Mouse (Mus musculus) CH12.LX (cell line): ENCODE data around the gene Trim7. TPM values are rescaled to one million over a fixed set of nuclear protein-coding genes. Genes with fewer than 3 reads are reported as not detected.
A peak's percentile ranks its signal among the peaks of the same experiment; 100 is the strongest.

Source experiments
- DNase-seq: peaks from one replicate; pipeline ENCODE4 v3.0.0-alpha.2; 2013; ENCODE audit errors: extremely low read depth
- H3K27ac ChIP-seq: 2 replicates; pipeline ENCODE4 v1.5.1; 2012; ENCODE audit warnings: low read depth, mild to moderate bottlenecking, control low read depth, moderate library complexity; ENCODE audit not compliant: insufficient read depth
- H3K27me3 ChIP-seq: replicated peaks from 2 replicates; pipeline ENCODE3; 2012; ENCODE audit warnings: inconsistent platforms
- H3K36me3 ChIP-seq, 2 experiments: replicated peaks in 1 of 2; 2 replicates each; pipeline versions ENCODE3 to v1.6.1; 2012; ENCODE audit warnings: inconsistent platforms in 1 of 2, low read length in 1 of 2, mild to moderate bottlenecking in 1 of 2, mixed read lengths in 1 of 2, moderate library complexity in 1 of 2; ENCODE audit not compliant: control insufficient read depth in 1 of 2, insufficient read depth in 1 of 2
- H3K4me1 ChIP-seq, 2 experiments: 2 replicates each; pipeline ENCODE4 v1.6.1; 2012; ENCODE audit warnings: inconsistent platforms in 1 of 2, moderate library complexity in 1 of 2; ENCODE audit not compliant: insufficient read depth in 2 of 2, control insufficient read depth in 1 of 2
- H3K4me2 ChIP-seq: 2 replicates; pipeline ENCODE4 v1.6.1; 2012; ENCODE audit warnings: low read depth, mild to moderate bottlenecking, control low read depth; ENCODE audit not compliant: poor library complexity, insufficient read depth, severe bottlenecking
- H3K4me3 ChIP-seq, 3 experiments: fragments of 150-350 bp in 1 of 3; sonication (generic) in 1 of 3; replicated peaks in 1 of 3; 2 replicates each; pipeline versions ENCODE3 to v1.5.1; 2011 to 2012; ENCODE audit warnings: low read depth in 2 of 3, low read length in 2 of 3, mild to moderate bottlenecking in 2 of 3, moderate library complexity in 2 of 3, control low read depth in 1 of 3, improper control_type of control experiment in 1 of 3, inconsistent platforms in 1 of 3, mixed read lengths in 1 of 3; ENCODE audit not compliant: poor library complexity in 1 of 3
- H3K79me2 ChIP-seq: replicated peaks from 2 replicates; pipeline ENCODE4 v1.6.1; 2012; ENCODE audit warnings: mild to moderate bottlenecking, moderate library complexity; ENCODE audit not compliant: control insufficient read depth, poor library complexity, insufficient read depth, severe bottlenecking; ENCODE audit errors: extremely low read depth
- H3K9ac ChIP-seq: 2 replicates; pipeline ENCODE4 v1.6.1; 2012; ENCODE audit warnings: low read depth, mild to moderate bottlenecking, control low read depth, moderate library complexity; ENCODE audit not compliant: insufficient read depth
- H3K9me3 ChIP-seq: replicated peaks from 2 replicates; pipeline ENCODE3; 2012; ENCODE audit warnings: low read length, inconsistent platforms, mixed read lengths
- CHD2 ChIP-seq: IDR thresholded peaks from 2 replicates; pipeline ENCODE4 v1.6.1; 2011; ENCODE audit warnings: low read length, improper control_type of control experiment
- CTCF ChIP-seq, 2 experiments: IDR thresholded peaks in 1 of 2; conservative IDR thresholded peaks in 1 of 2; 2 replicates each; pipeline ENCODE4 v1.5.1; 2011 to 2012; ENCODE audit warnings: low read depth in 2 of 2, low read length in 2 of 2, improper control_type of control experiment in 1 of 2, inconsistent platforms in 1 of 2, mild to moderate bottlenecking in 1 of 2, moderate library complexity in 1 of 2
- EP300 ChIP-seq: IDR thresholded peaks from 2 replicates; pipeline ENCODE4 v1.6.1; 2011; ENCODE audit warnings: low read length, improper control_type of control experiment
- KAT2A ChIP-seq: IDR thresholded peaks from 2 replicates; pipeline ENCODE4 v1.6.1; 2012; ENCODE audit warnings: low read length, improper control_type of control experiment, inconsistent platforms; ENCODE audit not compliant: insufficient replicate concordance
- MAX ChIP-seq: IDR thresholded peaks from 2 replicates; pipeline ENCODE4 v1.6.1; 2011; ENCODE audit warnings: low read length, improper control_type of control experiment
- MEF2A ChIP-seq: IDR thresholded peaks from 2 replicates; pipeline ENCODE4 v1.6.1; 2014; ENCODE audit warnings: low read depth, mild to moderate bottlenecking, inconsistent platforms, low read length, improper control_type of control experiment, borderline replicate concordance
- POLR2A ChIP-seq: IDR thresholded peaks from 2 replicates; pipeline ENCODE4 v1.6.1; 2011; ENCODE audit warnings: low read depth, mild to moderate bottlenecking, improper control_type of control experiment, low read length
- POLR2AphosphoS2 ChIP-seq: IDR thresholded peaks from 2 replicates; pipeline ENCODE4 v1.6.1; 2011; ENCODE audit warnings: low read depth, low read length, improper control_type of control experiment
- RCOR1 ChIP-seq: conservative IDR thresholded peaks from 2 replicates; pipeline ENCODE4 v1.6.1; 2012; ENCODE audit warnings: low read depth, mild to moderate bottlenecking, inconsistent platforms, low read length, improper control_type of control experiment
- UBTF ChIP-seq: IDR thresholded peaks from 2 replicates; pipeline ENCODE4 v1.6.1; 2012; ENCODE audit warnings: low read depth, mild to moderate bottlenecking, inconsistent platforms, low read length, improper control_type of control experiment, moderate library complexity
- ZMIZ1 ChIP-seq: IDR thresholded peaks from 2 replicates; pipeline ENCODE4 v1.6.1; 2012; ENCODE audit warnings: low read depth, mild to moderate bottlenecking, inconsistent platforms, low read length, improper control_type of control experiment
- ZNF384 ChIP-seq: IDR thresholded peaks from 2 replicates; pipeline ENCODE4 v1.6.1; 2012; ENCODE audit warnings: low read depth, low read length, improper control_type of control experiment, inconsistent platforms
- dilution Hi-C: fragments of 300-500 bp; cut with MboI; formaldehyde crosslinking; loops from 2 replicates; pipeline ENCODE4 v1.14.3; 2020; ENCODE audit warnings: low sequenced_read_pairs; ENCODE audit not compliant: extremely low pct_unique_long_range_greater_than_20kb, extremely low pct_ligation_motif_present
- in situ Hi-C: fragments of 300-500 bp; cut with MboI; formaldehyde crosslinking; loops from 3 replicates; pipeline ENCODE4 v1.14.3; 2019; ENCODE audit warnings: low sequenced_read_pairs, low pct_ligation_motif_present, low pct_unique_long_range_greater_than_20kb, mixed read lengths
- polyA plus RNA-seq: library from polyadenylated mRNA; unstranded; fragments of >175 nt; gene quantifications from 2 replicates; pipeline ENCODE4 v1.2.1, GENCODE M21; 2012; ENCODE audit warnings: low read depth; ENCODE audit not compliant: insufficient read length
- total RNA-seq, 2 experiments: library from RNA; depleted of rRNA; stranded (reverse); fragments of 300-350 nt in 1 of 2; fragments of >200 nt in 1 of 2; gene quantifications; 2 replicates each; pipeline ENCODE4 v1.2.3; 2012 to 2014

Trim7 gene
- total and polyA plus RNA-seq, 3 experiments: 9.2 to 34.6 (median 15.1) TPM

DNA sequence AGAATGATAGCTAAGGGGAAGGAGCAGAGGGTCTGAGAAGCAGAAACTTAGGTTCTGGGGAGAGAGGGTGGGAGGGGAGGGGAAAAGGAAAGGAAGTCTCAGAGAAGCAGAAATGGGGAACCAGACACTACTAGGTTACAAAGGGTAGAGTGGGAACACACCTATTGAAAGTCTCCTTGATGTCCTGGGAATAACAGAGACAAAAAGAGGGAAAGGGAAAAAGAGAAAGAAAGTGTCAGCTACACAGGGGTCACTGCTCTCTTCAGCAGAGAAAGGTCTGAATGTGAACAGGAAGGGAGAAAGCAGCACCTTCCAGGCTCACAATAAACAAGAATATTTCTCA lies 17.7 kb upstream of the Trim7 start:
- Histone ChIP-seq H3K4me1 (peaks cover 5 to 54% of the 10 kb centered on the region in 2 experiments), H3K9me3 (no peaks in the 10 kb centered on the region), H3K9ac (no peak overlapping the region), H3K36me3 (peaks cover 88 to 97% of the 10 kb centered on the region in 2 experiments), H3K79me2 (peaks cover 15% of the 10 kb centered on the region), H3K27ac (no peak overlapping the region), H3K4me3 (no peak overlapping the region), H3K4me2 (no peak overlapping the region), H3K27me3 (no peaks in the 10 kb centered on the region)
- TF ChIP-seq KAT2A: no peak
- 0 out of 2 replicates have a peak, but pooled peaks have one; percentile 3 for TF ChIP-seq ZNF384
- no peak for TF ChIP-seq EP300
- TF ChIP-seq MAX: no peak
- TF ChIP-seq CTCF (conservative IDR thresholded peaks at IDR 0.05 in 1 of 2, IDR thresholded peaks at IDR 0.05 in 1 of 2; ENCODE audit: low read depth in 2 of 2, low read length in 2 of 2): no peak
- TF ChIP-seq RCOR1: 0 out of 2 replicates have a peak, but pooled peaks have one; percentile 48
- DNase-seq: no peak
- in situ Hi-C loops (no loop called here), dilution Hi-C loops (no loop called here)

DNA sequence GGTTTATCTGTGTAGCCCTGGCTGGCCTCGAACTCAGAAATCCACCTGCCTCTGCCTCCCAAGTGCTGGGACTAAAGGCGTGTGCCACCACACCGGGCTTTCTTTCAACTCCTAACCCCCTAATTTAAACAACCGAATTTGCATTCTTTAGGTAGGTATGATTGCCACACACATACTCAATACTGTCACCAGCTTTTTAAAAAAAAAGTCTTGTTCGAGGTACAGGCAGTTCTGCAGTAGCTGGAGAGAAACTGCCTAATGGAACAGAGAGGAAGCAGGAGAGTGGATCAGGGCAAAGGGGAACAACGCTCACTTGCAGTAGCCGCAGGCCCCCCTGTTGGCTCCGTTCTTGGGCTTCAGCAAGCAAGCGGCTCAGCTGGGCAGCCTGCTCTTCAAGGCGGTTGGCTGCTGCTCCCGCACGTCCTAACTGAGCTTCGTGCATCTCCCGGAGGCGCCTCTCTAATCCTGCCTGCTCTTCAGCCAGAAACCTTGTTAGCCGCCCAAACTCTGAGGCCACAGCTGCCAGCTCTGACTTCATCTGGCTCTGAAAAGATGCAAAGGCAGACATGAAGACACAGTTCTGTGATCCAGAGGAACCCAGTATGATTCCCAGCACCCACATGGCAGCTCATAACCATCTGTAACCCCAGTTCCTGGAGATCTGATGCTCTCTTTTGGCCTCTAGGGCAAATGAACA lies 17.1 kb upstream of the Trim7 start:
- H3K36me3 ChIP-seq: peaks cover 85 to 97% of the 10 kb centered on the region in 2 experiments
- H3K9ac ChIP-seq: no peak overlapping the region
- dilution Hi-C loops (no loop called here), in situ Hi-C loops (no loop called here)
- H3K4me2 ChIP-seq: no peak overlapping the region
- DNase-seq: no peak
- TF ChIP-seq ZMIZ1 (peak; percentile 65), POLR2AphosphoS2 (peak; percentile 11; the same call in 1 of the 2 replicates), POLR2A (peak; percentile 51), UBTF (no peak), CHD2 (0 out of 2 replicates have a peak, but pooled peaks have one; percentile 7)
- no peak overlapping the region for H3K27ac ChIP-seq
- peaks cover 3 to 54% of the 10 kb centered on the region in 2 experiments; a peak in 3 of 4 replicates for H3K4me1 ChIP-seq
- H3K79me2 ChIP-seq: peaks cover 10% of the 10 kb centered on the region
- H3K27me3 ChIP-seq: no peaks in the 10 kb centered on the region
- no peaks in the 10 kb centered on the region for H3K9me3 ChIP-seq
- no peak overlapping the region for H3K4me3 ChIP-seq

DNA sequence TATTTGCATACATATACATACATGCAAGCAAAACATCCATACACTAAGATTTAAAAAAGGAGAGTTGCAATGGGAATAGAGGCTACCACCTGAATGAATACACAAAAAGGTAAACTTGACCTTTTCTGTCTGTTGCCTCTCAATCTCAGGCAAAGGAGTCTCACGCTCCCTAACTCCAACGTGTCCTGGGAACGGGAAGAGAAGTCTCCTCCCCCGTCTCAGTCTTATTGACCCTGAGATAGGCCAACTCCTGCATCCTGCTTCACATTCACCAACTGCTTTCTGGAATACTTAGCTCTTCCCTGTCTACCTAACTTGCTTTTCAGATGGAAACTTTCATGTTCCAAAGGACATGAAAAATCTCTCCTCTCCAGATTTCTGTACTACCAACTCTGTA lies 16.5 kb upstream of the Trim7 start:
- dilution Hi-C loops (no loop called here), in situ Hi-C loops (no loop called here)
- H3K9ac ChIP-seq: no peak overlapping the region
- H3K4me2 ChIP-seq: no peak overlapping the region
- peaks cover 8% of the 10 kb centered on the region for H3K79me2 ChIP-seq
- H3K36me3 ChIP-seq: peaks cover 80 to 96% of the 10 kb centered on the region in 2 experiments
- H3K4me1 ChIP-seq: peaks cover 0 to 54% of the 10 kb centered on the region in 2 experiments; a peak in 2 of 4 replicates
- H3K27me3 ChIP-seq: no peaks in the 10 kb centered on the region
- TF ChIP-seq POLR2AphosphoS2 (peak; percentile 12; the same call in 1 of the 2 replicates), MEF2A (no peak)
- DNase-seq: no peak
- no peak overlapping the region for H3K4me3 ChIP-seq
- no peaks in the 10 kb centered on the region for H3K9me3 ChIP-seq
- no peak overlapping the region for H3K27ac ChIP-seq
